ENCODE assay signal across 27 mouse cellular contexts in the genomic region with DNA sequence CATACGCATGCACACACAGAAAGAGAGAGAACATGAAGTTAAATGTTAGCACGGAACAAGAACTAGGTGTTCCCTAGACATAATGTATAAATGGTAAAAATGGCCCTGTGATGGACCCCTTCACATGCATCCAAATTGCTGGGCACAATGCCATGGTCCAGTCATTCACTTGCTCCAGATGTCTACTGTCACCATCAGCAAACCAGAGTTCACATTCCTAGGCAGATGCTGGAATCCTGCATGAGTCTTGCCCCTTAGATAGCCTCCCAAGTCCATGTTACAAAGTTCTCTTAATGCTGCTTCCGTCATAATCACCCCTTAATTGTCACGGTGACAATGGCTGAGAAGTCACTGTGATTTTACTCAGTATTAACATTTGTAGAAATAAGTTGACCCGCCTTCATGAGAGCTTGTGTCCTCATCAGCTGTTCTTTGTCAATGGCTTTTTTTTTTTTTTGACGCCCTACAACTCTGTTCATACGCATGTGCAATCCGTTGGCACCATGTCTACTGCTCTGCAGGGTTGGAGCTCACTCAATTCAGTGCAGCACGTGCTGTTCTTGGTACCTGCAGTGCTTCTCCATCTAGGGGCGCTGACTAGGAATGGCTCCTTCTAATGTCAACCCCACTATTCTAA.
A peak's percentile ranks its signal among the peaks of the same experiment; 100 is the strongest.
DNase-seq lines count a peak whose midpoint lies in the region; ATAC-seq and TF ChIP-seq lines count a peak whose summit lies in the region.
"Had no signal": no experiment of that assay in that cellular context is flagged by ENCODE, and none has a peak within 500 bp of the region (broad histone marks: within the 10 kb centered on the region; RNA-seq: fewer than 3 reads in every experiment).

No protein-coding gene starts in this region.

- H3K4me2 ChIP-seq in lung, embryonic 14.5 days: no peak overlapping the region
- H3K4me2 ChIP-seq in lung, postnatal 0 days (replicated peaks; ENCODE audit: low read depth, low read length): no peak overlapping the region
- H3K4me2 ChIP-seq in neural tube, embryonic 15.5 days: no peak overlapping the region
- H3K4me2 ChIP-seq: forebrain, embryonic 13.5 days; heart, embryonic 12.5 days; heart, embryonic 15.5 days; hindbrain, embryonic 13.5 days had no signal

- no peaks in the 10 kb centered on the region for H3K4me1 ChIP-seq in lung, embryonic 14.5 days (ENCODE audit: insufficient read depth)
- H3K4me1 ChIP-seq in lung, postnatal 0 days (ENCODE audit: insufficient read depth, low read depth, low read length): no peaks in the 10 kb centered on the region
- H3K4me1 ChIP-seq in neural tube, embryonic 15.5 days: peaks cover 8% of the 10 kb centered on the region; the same call in 1 of the 2 replicates
- H3K4me1 ChIP-seq: heart, embryonic 12.5 days; heart, embryonic 15.5 days; hindbrain, embryonic 10.5 days had no signal

- H3K9ac ChIP-seq in lung, embryonic 14.5 days: no peak overlapping the region
- H3K9ac ChIP-seq in lung, postnatal 0 days (replicated peaks; ENCODE audit: low read depth): no peak overlapping the region
- H3K9ac ChIP-seq in neural tube, embryonic 15.5 days (replicated peaks): no peak overlapping the region
- H3K9ac ChIP-seq: forebrain, embryonic 13.5 days; heart, embryonic 12.5 days; heart, embryonic 15.5 days; hindbrain, embryonic 13.5 days had no signal

- DNase-seq in kidney, postnatal 10 days: peak; percentile 50
- no peak for DNase-seq in kidney, postnatal 36 days
- peak; percentile 82 for DNase-seq in lung, embryonic 14.5 days
- DNase-seq in lung, postnatal 25 days (ENCODE audit: low spot score): no peak
- peak; percentile 71 for DNase-seq in lung, postnatal 0 days (ENCODE audit: low spot score)
- no peak for DNase-seq in lung, adult 18-20 months
- DNase-seq: adrenal gland, postnatal 10 days; adrenal gland, postnatal 36 days; B cell, adult 2 months; cerebellum, adult 18-20 months; cerebellum, adult 9-10 months; cerebellum, postnatal 14 days; gastrocnemius, postnatal 10 days; gastrocnemius, postnatal 36 days; heart, postnatal 10 days; heart, postnatal 36 days had no signal

- no peak overlapping the region for H3K27ac ChIP-seq in lung, embryonic 14.5 days (ENCODE audit: low read depth)
- no peak overlapping the region for H3K27ac ChIP-seq in lung, postnatal 0 days (ENCODE audit: low read length)
- H3K27ac ChIP-seq in neural tube, embryonic 15.5 days (replicated peaks): no peak overlapping the region
- H3K27ac ChIP-seq: forebrain, embryonic 10.5 days; forebrain, embryonic 13.5 days; heart, embryonic 15.5 days; hindbrain, embryonic 10.5 days; hindbrain, embryonic 13.5 days had no signal

- WGBS in lung, embryonic 14.5 days: 65% methylated on average over 10 of the region's 10 CpGs
- 66% methylated on average over 10 of the region's 10 CpGs for WGBS in lung, postnatal 0 days
- WGBS in neural tube, embryonic 15.5 days: 93% methylated on average over 10 of the region's 10 CpGs

- peak; percentile 89 for ATAC-seq in lung, embryonic 14.5 days (ENCODE audit: insufficient read depth)
- peak; percentile 74 for ATAC-seq in lung, postnatal 0 days
- no peak for ATAC-seq in neural tube, embryonic 15.5 days (ENCODE audit: low FRiP score)
- ATAC-seq: forebrain, embryonic 13.5 days; forebrain, embryonic 16.5 days; Patski had no signal

- H3K9me3 ChIP-seq in lung, embryonic 14.5 days (ENCODE audit: low read depth, low read length): no peaks in the 10 kb centered on the region
- H3K9me3 ChIP-seq in lung, postnatal 0 days (ENCODE audit: low read length): no peaks in the 10 kb centered on the region
- H3K9me3 ChIP-seq in neural tube, embryonic 15.5 days (replicated peaks): no peaks in the 10 kb centered on the region
- H3K9me3 ChIP-seq: forebrain, embryonic 10.5 days; forebrain, embryonic 13.5 days; heart, embryonic 12.5 days; heart, embryonic 15.5 days; hindbrain, embryonic 10.5 days; hindbrain, embryonic 13.5 days had no signal

- no peaks in the 10 kb centered on the region for H3K36me3 ChIP-seq in lung, embryonic 14.5 days (ENCODE audit: insufficient read depth)
- no peaks in the 10 kb centered on the region for H3K36me3 ChIP-seq in lung, postnatal 0 days (ENCODE audit: insufficient read depth, low read length)
- no peaks in the 10 kb centered on the region for H3K36me3 ChIP-seq in neural tube, embryonic 15.5 days
- H3K36me3 ChIP-seq: forebrain, embryonic 10.5 days; G1E; heart, embryonic 12.5 days; heart, embryonic 15.5 days; hindbrain, embryonic 10.5 days; hindbrain, embryonic 13.5 days had no signal

- TF ChIP-seq CTCF in lung, embryonic 14.5 days (IDR thresholded peaks at IDR 0.05; ENCODE audit: low read depth): no peak
- no peak for TF ChIP-seq CTCF in lung, postnatal 0 days (IDR thresholded peaks at IDR 0.05)

- H3K4me3 ChIP-seq in lung, embryonic 14.5 days (ENCODE audit: low read depth, low read length): no peak overlapping the region
- no peak overlapping the region for H3K4me3 ChIP-seq in lung, postnatal 0 days (ENCODE audit: low read depth, low read length)
- H3K4me3 ChIP-seq in neural tube, embryonic 15.5 days (replicated peaks): no peak overlapping the region
- H3K4me3 ChIP-seq: forebrain, embryonic 10.5 days; forebrain, embryonic 13.5 days; heart, embryonic 12.5 days; heart, embryonic 15.5 days; hindbrain, embryonic 10.5 days; hindbrain, embryonic 13.5 days had no signal

- TF ChIP-seq EP300 in lung, postnatal 0 days (IDR thresholded peaks at IDR 0.05): 0 out of 2 replicates have a peak, but pooled peaks have one; percentile 9

- no peaks in the 10 kb centered on the region for H3K27me3 ChIP-seq in lung, embryonic 14.5 days (ENCODE audit: insufficient read depth, low read length)
- no peaks in the 10 kb centered on the region for H3K27me3 ChIP-seq in lung, postnatal 0 days (replicated peaks; ENCODE audit: insufficient read depth, low read length)
- H3K27me3 ChIP-seq in neural tube, embryonic 15.5 days (replicated peaks): no peaks in the 10 kb centered on the region
- H3K27me3 ChIP-seq: CH12.LX; heart, embryonic 12.5 days; heart, embryonic 15.5 days; hindbrain, embryonic 13.5 days; Patski had no signal

Comparison
In these comparisons a context has a peak if more than half of its experiments do, and no peak if none do; other contexts are left out.
1. DNase-seq: peak in kidney, postnatal 10 days (single experiment), lung, embryonic 14.5 days (single experiment) and lung, postnatal 0 days (single experiment); none in kidney, postnatal 36 days (0 of 2), lung, postnatal 25 days (single experiment) and lung, adult 18-20 months (0 of 2).